Mouse (Mus musculus) heart, adult 2 months (tissue): ENCODE results near the gene Cyb561a3.

Experiments used
- CTCF ChIP-seq: fragments of 200-600 bp; IDR thresholded peaks from 2 replicates; pipeline ENCODE4 v1.8.1; 2022; ENCODE audit warnings: antibody characterized with exemption, mild to moderate bottlenecking, moderate library complexity
- EP300 ChIP-seq: fragments of 200-500 bp; IDR thresholded peaks from 2 replicates; pipeline ENCODE4 v1.6.1; 2011; ENCODE audit warnings: low read depth, low read length, control low read depth; ENCODE audit not compliant: insufficient read depth

DNA sequence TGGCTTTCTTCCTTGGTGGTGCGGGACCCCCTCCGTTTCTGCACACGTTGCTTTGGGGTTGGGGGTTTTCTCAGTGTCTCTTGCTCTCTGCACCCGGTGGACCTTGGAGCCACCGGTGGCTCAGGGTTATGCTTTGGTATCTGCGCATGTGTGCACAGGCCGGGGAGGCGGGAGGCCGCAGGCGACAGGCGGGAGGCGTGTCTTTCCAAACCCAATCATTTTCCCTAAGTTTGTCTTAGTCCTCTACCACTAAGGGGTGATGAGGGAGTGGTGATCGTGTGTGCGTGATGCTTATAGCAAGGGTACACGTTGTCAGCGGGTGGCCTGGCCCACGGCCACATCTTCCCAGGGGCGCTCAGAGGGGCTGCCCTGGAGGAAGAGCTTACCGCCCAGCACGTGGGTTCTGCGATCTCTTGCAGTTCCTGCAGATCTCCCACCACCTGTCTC is 57.9 kb downstream of the Cyb561a3 start:
- TF ChIP-seq CTCF (no peak), EP300 (no peak)
